Mouse (Mus musculus) skeletal muscle tissue, adult 2 months (tissue): ENCODE data around the gene Zfp947.
"Not testable (repeated sequence)": the region's sequence is repeated elsewhere in the genome, so short reads cannot be mapped to it uniquely, and the experiment has no call there.

Experiments used
- DNase-seq: peaks from one replicate; pipeline ENCODE4 v3.0.0-alpha.2; 2012; ENCODE audit warnings: low read depth, low spot score

Gene Zfp947

GRCm38 (mm10) chr17:22165722-22166294 is at the start of gene Zfp947:
Gene Zfp947, minus strand, starts transcription at chr17:22166190.
- DNase-seq, result peak; percentile 25

- not testable (repeated sequence) for DNase-seq
These were observed 686 bp downstream of the Zfp947 start for GRCm38 (mm10) chr17:22165304-22165703.

- DNase-seq, result not testable (repeated sequence)
These were observed 12.0 kb downstream of the Zfp947 start for GRCm38 (mm10) chr17:22153951-22154350.

GRCm38 (mm10) chr17:22118770-22119169 is 47.2 kb downstream of the Zfp947 start:
- DNase-seq, result no peak
